Mouse (Mus musculus) cerebellum, postnatal 14 days (tissue): ENCODE measurements around the gene Dnm3.

ENCODE experiments used
- DNase-seq, 2 experiments: peaks; one replicate each; pipeline ENCODE4 v3.0.0; 2021; ENCODE audit warnings: mixed read lengths in 2 of 2

The Dnm3 gene

DNA sequence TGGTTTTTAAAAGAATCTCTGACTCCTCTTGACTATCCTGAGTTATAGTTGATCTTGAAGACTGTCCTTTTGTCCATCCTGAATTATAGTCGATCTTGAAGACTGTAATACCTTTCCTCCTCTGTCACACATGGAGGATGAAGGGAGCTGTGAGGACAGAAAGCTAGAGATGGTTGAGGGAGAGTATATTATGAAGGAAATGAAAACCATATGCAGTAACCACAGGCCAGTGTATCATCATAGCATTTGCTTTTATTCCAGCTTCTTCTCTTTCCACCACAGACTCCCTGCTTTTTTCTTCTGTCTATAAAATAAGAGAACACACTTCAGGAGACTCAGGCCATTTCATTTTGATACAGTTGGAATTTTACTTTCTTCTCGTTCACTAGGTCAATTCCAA lies 497.8 kb downstream of the Dnm3 start:
- DNase-seq, result no peak

DNA sequence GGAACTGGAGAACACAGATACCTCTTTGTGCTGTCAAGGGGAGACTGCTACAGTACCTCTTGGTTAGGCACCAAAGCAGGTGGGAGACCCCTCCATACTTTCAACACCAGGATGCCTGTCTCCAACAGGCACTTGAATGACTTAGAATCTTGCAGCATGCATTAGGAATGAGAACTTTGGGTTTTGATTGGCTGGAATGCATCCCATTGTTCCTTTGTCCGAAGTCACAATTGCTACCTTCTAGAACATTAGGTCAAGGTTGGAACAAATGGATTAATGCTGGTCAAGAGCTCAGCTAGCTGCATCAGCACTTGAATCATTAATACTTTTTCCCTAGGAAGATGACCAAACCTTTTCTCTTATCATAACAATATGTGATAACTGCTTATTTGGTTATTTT lies 498.3 kb downstream of the Dnm3 start, which contains the start of gene 4930558K02Rik:
Gene 4930558K02Rik, minus strand, starts transcription at position 101 of the 400 bp plus-strand sequence.
- no peak for DNase-seq

DNA sequence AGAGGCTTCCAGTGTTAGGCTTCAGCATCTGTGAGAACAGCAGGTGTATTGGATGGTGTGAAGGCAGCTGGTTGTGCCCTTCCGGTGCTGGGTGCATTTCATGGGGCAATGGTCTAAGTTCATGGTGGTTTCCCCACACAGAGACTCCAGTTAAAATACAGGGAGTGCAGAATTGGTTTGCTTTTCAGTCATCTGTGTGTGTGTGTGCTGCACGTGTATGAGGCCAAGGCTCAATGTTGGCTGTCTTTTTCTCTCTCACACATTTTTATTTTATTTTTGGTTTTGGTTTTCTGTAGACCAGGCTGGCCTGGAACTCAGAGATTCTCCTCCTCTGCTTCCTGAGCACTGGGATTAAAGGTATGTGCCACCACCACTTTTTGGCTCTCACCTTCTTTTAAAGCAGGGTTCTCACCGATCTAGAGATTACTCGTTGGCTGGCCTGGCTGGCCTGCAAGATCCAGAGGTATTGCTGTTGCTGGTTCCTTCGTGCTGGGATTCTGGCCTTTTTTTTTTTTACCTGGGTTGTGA lies 499.6 kb downstream of the Dnm3 start:
- DNase-seq, result no peak

DNA sequence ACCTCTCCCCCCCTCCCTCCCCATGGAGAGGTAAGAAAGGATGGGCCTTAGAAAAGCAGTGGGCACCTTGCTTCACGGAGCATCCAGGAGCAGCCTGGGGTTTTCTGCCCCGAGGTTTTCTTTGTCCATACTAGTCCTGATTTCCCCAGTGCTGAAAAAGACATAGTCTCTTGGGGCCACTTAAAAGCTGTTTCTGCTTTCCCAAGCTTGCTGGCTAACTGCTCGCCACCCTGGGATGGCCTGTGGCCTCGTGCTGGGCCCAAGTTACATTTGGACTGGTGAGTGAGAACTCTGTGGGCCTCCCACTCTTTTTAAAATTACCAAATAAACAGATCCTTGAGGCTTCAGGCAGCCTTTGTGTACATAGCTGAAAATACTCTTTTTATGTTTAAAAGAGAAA lies 500.5 kb downstream of the Dnm3 start:
- DNase-seq, result no peak

DNA sequence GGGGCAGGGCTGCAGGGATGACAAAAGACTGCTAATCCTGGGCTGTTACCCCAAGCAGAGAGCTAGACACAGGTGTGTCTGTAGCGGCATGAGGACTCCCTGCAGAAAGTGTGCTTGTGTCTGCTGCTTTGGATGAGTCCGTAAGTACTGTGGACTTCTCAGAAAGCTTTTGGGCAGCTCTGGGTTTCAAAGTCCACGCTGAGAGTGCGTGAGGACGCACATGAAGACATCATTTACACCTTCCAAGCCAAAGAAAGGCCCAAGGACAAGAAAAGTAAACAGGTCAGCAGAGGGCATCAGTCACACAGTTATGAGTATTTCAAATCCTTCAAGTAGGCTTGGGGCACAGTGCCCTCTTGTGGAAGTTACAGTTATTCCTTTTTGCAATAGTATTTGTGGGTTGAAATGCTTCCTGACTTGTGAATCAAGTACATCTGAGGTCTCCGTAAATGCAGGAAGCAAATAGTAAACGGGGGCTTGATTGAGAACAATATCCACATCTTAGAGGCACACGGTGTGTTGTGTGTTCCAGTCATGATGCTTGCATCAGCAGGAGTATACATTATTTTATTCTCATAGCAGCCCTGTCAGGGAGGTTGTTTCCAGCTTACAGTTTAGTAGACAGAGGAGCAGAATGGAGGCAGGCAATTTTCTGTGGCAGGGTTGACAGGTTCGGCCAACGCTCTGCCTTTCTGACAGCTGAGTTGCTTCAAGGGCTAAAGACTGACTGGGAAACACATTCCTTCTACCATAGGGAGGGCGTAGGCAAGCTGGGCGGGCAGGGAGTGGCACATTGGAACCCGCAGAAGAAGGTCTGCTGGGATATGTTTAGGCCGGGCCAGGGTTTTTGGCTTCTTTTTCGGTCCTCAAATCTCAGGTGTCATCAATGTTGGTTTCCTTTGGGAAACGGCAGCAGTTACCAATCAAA lies 501.3 kb downstream of the Dnm3 start:
- peak; percentile 85 to 86 for DNase-seq

DNA sequence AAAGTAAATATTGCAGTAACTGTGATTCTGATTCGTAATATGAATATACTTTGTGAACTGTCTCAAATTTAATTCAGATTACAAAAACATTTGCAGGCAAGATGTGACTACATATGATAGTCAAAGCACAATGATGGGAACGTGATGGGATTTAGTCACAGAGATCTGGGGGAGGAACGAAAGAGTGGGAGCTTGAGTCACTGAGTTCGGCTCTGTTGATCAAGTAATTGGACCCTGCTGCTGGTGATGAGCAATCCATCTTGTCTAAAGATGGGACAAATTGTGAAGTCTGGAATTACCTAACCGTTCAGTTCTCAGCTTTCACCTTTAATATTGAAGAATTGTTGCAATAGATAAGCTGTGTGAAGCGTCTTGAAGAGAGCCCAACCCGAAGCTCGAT lies 505.6 kb downstream of the Dnm3 start:
- DNase-seq, result no peak

DNA sequence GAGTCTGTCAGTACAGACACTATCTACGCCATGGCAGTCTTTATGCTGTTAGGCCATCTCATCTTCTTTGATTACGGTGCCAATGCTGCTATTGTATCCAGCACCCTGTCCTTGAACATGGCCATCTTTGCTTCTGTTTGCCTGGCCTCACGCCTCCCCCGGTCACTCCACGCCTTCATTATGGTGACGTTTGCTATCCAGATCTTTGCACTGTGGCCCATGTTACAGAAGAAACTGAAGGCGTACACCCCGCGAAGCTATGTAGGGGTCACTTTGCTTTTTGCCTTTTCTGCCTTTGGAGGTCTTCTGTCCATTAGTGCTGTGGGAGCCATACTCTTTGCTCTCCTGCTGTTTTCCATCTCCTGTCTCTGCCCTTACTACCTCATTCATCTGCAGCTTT lies 507.0 kb downstream of the Dnm3 start:
- no peak for DNase-seq

DNA sequence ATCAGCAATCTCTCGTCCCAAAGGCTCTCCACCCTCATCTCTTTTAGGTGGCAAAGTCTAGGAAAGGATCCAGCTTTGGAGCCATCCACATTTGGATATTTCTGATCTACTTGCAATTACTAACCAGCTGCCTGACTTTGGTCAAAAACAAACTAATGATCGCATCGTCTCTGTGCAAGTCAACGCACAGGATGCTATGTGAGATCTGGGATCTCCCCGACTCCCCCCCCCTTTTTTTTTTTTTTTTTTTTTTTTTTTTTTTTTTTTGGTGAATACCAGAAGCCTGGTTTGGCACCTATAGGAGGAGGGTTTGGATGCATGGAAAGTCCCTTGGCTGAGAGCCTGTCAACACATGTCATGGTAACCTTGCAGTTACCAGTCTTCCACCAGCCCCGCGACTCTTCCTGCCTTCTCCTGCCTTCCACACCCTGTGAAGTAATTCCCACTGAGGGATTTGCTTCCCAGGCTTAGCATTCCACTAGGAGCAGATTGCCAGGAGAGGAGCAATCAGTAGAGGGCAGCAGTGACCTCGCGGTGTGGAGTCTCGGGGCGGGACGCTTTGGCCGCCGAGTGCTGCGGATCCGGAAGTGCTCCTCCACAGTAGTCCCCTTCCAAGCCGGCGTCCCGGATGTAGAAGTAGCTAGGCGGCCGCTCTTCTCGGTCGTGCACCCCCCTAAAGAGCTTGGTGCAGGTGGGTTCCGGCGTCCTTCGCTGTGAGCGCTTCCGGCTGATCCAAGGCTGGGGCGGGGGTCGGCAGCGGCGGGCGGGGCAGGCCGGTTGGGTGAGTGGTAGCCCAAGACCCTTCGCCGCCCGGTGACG lies 509.0 kb downstream of the Dnm3 start, which contains the start of gene Pigc:
Gene Pigc, plus strand, starts transcription at position 598 of the 819 bp plus-strand sequence.
- DNase-seq, result peak; percentile 96 to 97

DNA sequence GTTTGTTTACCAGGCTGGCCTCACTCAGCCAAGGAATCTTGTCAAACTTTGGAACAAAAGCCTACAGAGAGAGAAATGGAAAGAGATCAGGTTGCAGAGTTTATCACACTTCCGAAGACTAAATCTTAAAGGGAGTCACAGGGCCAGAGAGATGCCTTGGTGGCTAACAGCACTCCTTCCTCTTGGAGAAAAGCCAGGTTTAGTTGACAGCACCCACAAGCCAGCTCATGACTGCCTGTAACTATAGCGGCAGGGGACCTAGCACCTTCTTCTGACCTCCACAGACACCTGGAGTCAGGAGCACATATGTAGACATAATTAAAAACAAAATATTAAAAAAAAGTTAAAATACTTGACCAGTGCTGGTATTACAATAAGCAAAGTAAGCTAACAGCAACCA lies 509.9 kb downstream of the Dnm3 start:
- DNase-seq, result no peak

DNA sequence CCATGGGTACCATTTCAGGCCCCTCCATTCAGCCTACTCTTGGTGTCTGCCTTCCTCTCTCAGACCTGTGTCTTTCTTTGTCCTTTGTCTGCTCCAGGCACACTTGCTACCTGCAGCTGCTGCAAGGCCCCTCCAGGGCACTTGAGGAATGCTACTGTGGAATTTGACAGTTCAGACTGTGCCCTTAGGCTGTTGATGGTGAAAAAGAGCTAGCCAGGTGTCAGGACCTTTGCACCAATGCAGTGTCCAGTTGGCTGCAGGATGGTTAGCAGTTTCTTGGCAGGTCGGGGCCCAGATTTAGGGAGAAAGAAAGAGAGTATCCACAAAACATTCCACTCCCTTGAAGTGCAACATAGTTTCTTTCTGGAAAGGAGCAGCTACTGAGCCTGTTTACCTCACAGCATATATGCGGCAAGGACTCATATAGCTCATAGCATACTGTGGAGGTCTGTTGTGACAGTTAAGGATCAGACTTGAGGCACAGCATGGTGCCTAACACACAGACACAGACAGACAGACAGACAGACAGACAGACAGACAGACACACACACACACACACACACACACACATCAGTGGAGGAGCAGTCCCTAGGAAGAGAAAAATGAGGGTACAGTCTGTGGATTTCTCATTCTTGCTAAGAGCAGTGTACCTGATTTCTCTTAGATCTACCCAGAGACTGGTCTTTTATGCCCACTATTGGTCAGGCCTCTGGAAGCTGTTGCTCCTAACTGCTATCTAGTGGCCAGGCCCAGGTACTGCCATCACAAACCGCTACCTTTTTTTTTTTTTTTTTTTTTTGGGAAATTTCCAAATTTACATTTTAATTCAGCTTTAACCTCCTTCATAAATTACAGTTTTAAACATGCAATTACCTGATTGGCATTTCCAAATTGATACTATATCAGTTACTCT lies 515.1 kb downstream of the Dnm3 start:
- peak; percentile 51 to 59 for DNase-seq

DNA sequence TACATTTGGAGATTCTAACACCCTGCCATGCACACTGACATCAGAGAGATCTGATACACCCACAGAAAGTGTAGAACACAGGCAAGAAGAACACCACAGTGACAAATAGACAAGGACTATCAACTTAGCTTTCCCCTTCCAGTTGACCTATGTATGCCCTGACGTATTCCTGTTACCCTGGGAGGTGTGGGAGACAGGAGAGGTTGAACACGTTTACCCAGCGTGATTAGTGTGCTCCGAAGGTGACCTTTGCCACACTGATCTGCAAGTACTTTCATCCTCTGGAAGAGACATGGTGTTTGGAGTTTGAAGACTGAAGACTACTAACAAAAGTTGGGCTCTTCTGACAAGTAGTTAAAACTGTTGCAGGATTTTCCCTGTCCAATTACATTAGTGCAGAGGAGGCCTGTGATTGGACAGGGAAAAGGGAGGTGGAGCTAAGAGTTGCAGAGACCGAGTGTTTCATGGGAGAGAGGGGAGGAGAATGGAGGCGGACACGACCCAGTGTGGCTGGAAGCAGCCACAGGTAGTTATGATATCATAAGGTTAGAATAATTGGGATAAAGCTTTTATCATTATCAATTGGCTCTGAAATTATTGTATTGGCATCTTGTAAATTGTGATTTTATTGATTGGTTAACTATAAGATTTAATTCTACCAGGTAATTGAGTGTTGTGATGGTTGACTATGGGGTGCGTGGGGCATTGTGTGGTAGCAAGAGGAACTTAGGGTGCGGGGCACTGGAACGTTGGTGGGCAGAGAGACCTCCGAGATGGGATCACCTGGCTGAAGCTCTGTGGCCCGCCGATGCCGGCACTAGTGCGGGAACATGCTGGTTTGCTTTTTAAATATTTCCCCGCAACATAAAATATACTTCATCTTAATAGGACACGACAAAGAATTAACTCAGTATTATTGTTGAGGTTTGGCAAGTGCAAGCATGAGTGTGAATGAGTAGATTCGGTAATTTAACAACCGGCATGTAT lies 519.6 kb downstream of the Dnm3 start:
- no peak for DNase-seq

DNA sequence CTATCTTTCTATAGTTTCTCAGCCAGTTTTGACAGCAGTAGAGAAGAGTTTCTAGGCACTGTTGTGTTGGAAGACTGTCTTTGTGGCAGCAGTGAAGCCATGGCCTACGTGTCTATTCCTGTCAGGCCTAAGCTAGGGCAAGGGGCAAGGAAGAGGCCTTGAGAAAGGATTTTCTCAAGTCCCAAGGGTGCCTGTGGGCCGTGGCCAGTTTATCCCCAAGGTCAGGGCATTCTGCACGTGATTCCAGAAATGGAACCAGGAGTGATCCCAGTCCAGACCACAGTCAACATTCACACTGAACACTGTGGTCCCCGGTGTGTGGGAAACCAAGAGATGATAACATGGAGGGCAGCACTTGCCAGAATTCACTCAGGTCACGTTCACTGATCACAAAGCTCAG lies 522.0 kb downstream of the Dnm3 start:
- DNase-seq, result no peak

DNA sequence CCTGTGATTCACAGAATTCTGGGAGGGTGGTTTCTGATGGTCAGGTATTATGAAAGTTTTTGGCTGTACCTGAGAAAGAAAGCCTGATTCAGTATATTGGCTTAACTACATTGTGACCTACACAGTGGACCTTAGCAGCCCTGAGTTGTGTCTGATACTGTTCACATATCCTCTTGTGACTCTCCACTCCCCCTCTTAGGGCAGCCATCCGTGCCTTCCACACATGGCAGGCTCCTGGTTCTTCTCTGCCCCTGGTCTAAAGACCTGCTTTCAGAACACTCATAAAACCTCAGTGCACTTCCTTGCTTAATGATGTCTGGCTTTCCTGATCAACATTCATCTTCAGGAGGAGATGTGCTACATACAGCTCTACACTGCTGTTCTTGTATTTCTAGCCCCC lies 525.2 kb downstream of the Dnm3 start:
- DNase-seq, result no peak

DNA sequence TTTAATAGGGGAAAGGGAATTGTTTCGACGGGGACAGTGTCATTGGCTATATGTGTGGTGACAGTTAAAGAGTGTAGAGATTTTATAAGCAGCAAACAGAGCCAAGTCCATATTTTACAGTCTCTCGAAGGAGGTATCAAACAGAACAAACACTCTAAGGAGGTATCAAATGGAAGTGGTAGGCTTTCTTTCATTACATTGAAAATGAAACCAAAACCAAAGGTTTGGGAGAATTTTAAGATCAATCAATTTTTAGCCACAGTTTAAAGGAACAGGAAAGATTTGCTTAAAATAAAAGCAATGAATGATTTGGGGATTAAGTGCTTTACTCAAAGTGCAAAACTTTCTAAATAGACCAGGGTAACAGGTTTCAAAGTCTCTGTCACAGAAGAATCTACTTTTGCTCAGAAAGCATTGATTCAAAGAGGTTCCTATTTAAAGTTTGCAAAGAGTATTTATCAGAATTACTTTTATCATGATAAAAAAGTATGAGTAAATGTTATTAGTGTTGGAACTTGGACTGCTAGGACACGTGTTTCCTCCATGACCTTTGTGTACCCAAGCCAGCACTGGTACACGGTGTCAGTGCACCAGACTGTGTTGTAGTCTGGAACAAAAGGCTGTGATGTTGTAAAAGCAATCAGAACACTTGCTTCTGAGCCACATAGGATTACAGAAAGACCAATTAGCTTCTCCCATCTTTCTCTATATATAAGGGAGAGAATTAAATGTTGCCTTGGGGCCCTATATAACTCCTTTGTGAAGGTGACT lies 526.6 kb downstream of the Dnm3 start:
- DNase-seq, result no peak

DNA sequence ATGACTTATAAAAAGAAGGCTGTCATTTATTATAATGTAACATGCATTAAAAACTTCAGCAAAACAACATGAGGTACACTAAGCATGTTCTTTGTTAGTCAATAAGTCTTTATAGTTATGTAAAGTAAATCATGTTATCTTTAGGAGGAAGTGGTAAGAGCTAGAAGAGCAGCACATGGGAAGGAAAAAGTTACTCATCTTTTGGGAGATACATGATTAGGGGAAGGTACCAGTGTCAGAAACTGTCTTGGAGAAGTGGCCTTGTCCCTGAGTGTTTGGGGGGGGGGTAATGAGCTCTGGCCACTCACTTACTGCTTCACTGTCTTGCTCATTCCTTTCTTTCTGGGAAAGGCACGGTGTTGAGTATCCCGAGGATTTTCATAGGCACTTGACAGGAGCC lies 535.8 kb downstream of the Dnm3 start:
- DNase-seq, result no peak
